Mouse (Mus musculus): ENCODE data around the gene Ovol2. TPM values are rescaled to one million over a fixed set of nuclear protein-coding genes. Genes with fewer than 3 reads are reported as not detected.
"Not testable (repeated sequence)": the region's sequence is repeated elsewhere in the genome, so short reads cannot be mapped to it uniquely, and the experiment has no call there.

Gene Ovol2
- polyA plus RNA-seq, 1 experiment from 2014 or later, result 1.8 TPM

- Histone ChIP-seq H3K27me3 (peaks cover 4% of the 10 kb centered on the region), H3K4me1 (replicated peaks) (no peaks in the 10 kb centered on the region), H3K36me3 (no peaks in the 10 kb centered on the region), H3K27ac (no peak overlapping the region), H3K4me2 (no peak overlapping the region), H3K4me3 (replicated peaks) (no peak overlapping the region), H3K9me3 (no peaks in the 10 kb centered on the region), H3K9ac (replicated peaks) (no peak overlapping the region)
- ATAC-seq (ENCODE audit: insufficient number of reproducible peaks, insufficient read depth, low FRiP score, low TSS enrichment, low read depth), result no peak
- WGBS, result 62% methylated on average over 3 of the region's 3 CpGs
Observed at GRCm38 (mm10) chr2:144348525-144348924, 16.6 kb upstream of the Ovol2 start.

GRCm38 (mm10) chr2:144343158-144343557 lies 11.2 kb upstream of the Ovol2 start:
- 78% methylated on average over 4 of the region's 4 CpGs for WGBS
- no peaks in the 10 kb centered on the region for H3K36me3 ChIP-seq
- H3K4me3 ChIP-seq (replicated peaks), result no peak overlapping the region
- H3K9me3 ChIP-seq, result no peaks in the 10 kb centered on the region
- no peak for ATAC-seq (ENCODE audit: insufficient number of reproducible peaks, insufficient read depth, low FRiP score, low TSS enrichment, low read depth)
- no peak overlapping the region for H3K27ac ChIP-seq
- H3K4me1 ChIP-seq (replicated peaks), result no peaks in the 10 kb centered on the region
- no peak overlapping the region for H3K4me2 ChIP-seq
- H3K9ac ChIP-seq (replicated peaks), result no peak overlapping the region
- peaks cover 4% of the 10 kb centered on the region for H3K27me3 ChIP-seq

- not testable (repeated sequence) for H3K36me3 ChIP-seq; H3K4me3 ChIP-seq (replicated peaks); H3K9me3 ChIP-seq; H3K4me2 ChIP-seq; H3K4me1 ChIP-seq (replicated peaks); H3K9ac ChIP-seq (replicated peaks); ATAC-seq (ENCODE audit: insufficient number of reproducible peaks, insufficient read depth, low FRiP score, low TSS enrichment, low read depth); H3K27ac ChIP-seq
- H3K27me3 ChIP-seq, result peaks cover 33% of the 10 kb centered on the region
- 83% methylated on average over 6 of the region's 6 CpGs for WGBS
Observed at GRCm38 (mm10) chr2:144338149-144338548, 6.2 kb upstream of the Ovol2 start.

GRCm38 (mm10) chr2:144337701-144338100 lies 5.8 kb upstream of the Ovol2 start:
- no peaks in the 10 kb centered on the region for H3K36me3 ChIP-seq
- H3K9me3 ChIP-seq, result no peaks in the 10 kb centered on the region
- H3K4me1 ChIP-seq (replicated peaks), result peaks cover 5% of the 10 kb centered on the region; the same call in 1 of the 2 replicates
- H3K4me3 ChIP-seq (replicated peaks), result no peak overlapping the region
- H3K27me3 ChIP-seq, result peaks cover 37% of the 10 kb centered on the region
- WGBS, result 76% methylated on average over 8 of the region's 8 CpGs
- H3K4me2 ChIP-seq, result no peak overlapping the region
- H3K9ac ChIP-seq (replicated peaks), result no peak overlapping the region
- no peak for ATAC-seq (ENCODE audit: insufficient number of reproducible peaks, insufficient read depth, low FRiP score, low TSS enrichment, low read depth)
- H3K27ac ChIP-seq, result no peak overlapping the region

GRCm38 (mm10) chr2:144337230-144337629 lies 5.3 kb upstream of the Ovol2 start:
- Histone ChIP-seq H3K4me1 (replicated peaks) (peaks cover 7% of the 10 kb centered on the region; the same call in 1 of the 2 replicates), H3K4me3 (replicated peaks) (no peak overlapping the region), H3K9ac (replicated peaks) (no peak overlapping the region), H3K27me3 (peaks cover 42% of the 10 kb centered on the region), H3K36me3 (no peaks in the 10 kb centered on the region), H3K4me2 (no peak overlapping the region), H3K27ac (no peak overlapping the region), H3K9me3 (no peaks in the 10 kb centered on the region)
- ATAC-seq (ENCODE audit: insufficient number of reproducible peaks, insufficient read depth, low FRiP score, low TSS enrichment, low read depth), result no peak
- 65% methylated on average over 3 of the region's 3 CpGs for WGBS

GRCm38 (mm10) chr2:144333138-144333842 lies 1.3 kb upstream of the Ovol2 start:
- peak overlapping the region; percentile 92 for H3K4me2 ChIP-seq
- H3K4me3 ChIP-seq (replicated peaks), result peak overlapping the region; percentile 30
- H3K4me1 ChIP-seq (replicated peaks), result peaks cover 37% of the 10 kb centered on the region
- H3K27ac ChIP-seq, result no peak overlapping the region
- peak overlapping the region; percentile 37; the same call in 1 of the 2 replicates for H3K9ac ChIP-seq (replicated peaks)
- WGBS, result 7% methylated on average over 28 of the region's 28 CpGs
- no peaks in the 10 kb centered on the region for H3K36me3 ChIP-seq
- ATAC-seq (ENCODE audit: insufficient number of reproducible peaks, insufficient read depth, low FRiP score, low TSS enrichment, low read depth), result no peak
- peaks cover 81% of the 10 kb centered on the region for H3K27me3 ChIP-seq
- no peaks in the 10 kb centered on the region for H3K9me3 ChIP-seq

GRCm38 (mm10) chr2:144332486-144332885 lies 540 bp upstream of the Ovol2 start:
- WGBS, result 6% methylated on average over 9 of the region's 9 CpGs
- Histone ChIP-seq H3K27me3 (peaks cover 88% of the 10 kb centered on the region), H3K4me1 (replicated peaks) (peaks cover 37% of the 10 kb centered on the region), H3K4me3 (replicated peaks) (peak overlapping the region; percentile 51), H3K27ac (no peak overlapping the region), H3K9ac (replicated peaks) (no peak overlapping the region), H3K36me3 (no peaks in the 10 kb centered on the region), H3K4me2 (peak overlapping the region; percentile 92), H3K9me3 (no peaks in the 10 kb centered on the region)
- no peak for ATAC-seq (ENCODE audit: insufficient number of reproducible peaks, insufficient read depth, low FRiP score, low TSS enrichment, low read depth)

- peak; percentile 38 for ATAC-seq (ENCODE audit: insufficient number of reproducible peaks, insufficient read depth, low FRiP score, low TSS enrichment, low read depth)
- H3K9ac ChIP-seq (replicated peaks), result peak overlapping the region; percentile 35
- H3K4me3 ChIP-seq (replicated peaks), result peak overlapping the region; percentile 51
- H3K27ac ChIP-seq, result no peak overlapping the region
- H3K27me3 ChIP-seq, result peaks cover 84% of the 10 kb centered on the region
- H3K4me1 ChIP-seq (replicated peaks), result peaks cover 37% of the 10 kb centered on the region
- peak overlapping the region; percentile 92 for H3K4me2 ChIP-seq
- no peaks in the 10 kb centered on the region for H3K9me3 ChIP-seq
- H3K36me3 ChIP-seq, result no peaks in the 10 kb centered on the region
- WGBS, result 0% methylated on average over 50 of the region's 50 CpGs
Observed at GRCm38 (mm10) chr2:144330960-144331371, 980 bp downstream of the Ovol2 start.

GRCm38 (mm10) chr2:144330352-144330959 lies 1.5 kb downstream of the Ovol2 start:
- Histone ChIP-seq H3K27me3 (peaks cover 80% of the 10 kb centered on the region), H3K9ac (replicated peaks) (peak overlapping the region; percentile 35), H3K36me3 (no peaks in the 10 kb centered on the region), H3K4me3 (replicated peaks) (peak overlapping the region; percentile 51), H3K4me2 (peak overlapping the region; percentile 92), H3K9me3 (no peaks in the 10 kb centered on the region), H3K4me1 (replicated peaks) (peaks cover 37% of the 10 kb centered on the region), H3K27ac (no peak overlapping the region)
- 1% methylated on average over 33 of the region's 41 CpGs for WGBS
- 0 out of 2 replicates have a peak, but pooled peaks have one; percentile 42 for ATAC-seq (ENCODE audit: insufficient number of reproducible peaks, insufficient read depth, low FRiP score, low TSS enrichment, low read depth)

GRCm38 (mm10) chr2:144329937-144330336 lies 2.0 kb downstream of the Ovol2 start:
- Histone ChIP-seq H3K4me1 (replicated peaks) (peaks cover 37% of the 10 kb centered on the region), H3K36me3 (no peaks in the 10 kb centered on the region), H3K9ac (replicated peaks) (no peak overlapping the region), H3K4me3 (replicated peaks) (peak overlapping the region; percentile 51), H3K27ac (no peak overlapping the region), H3K27me3 (peaks cover 75% of the 10 kb centered on the region), H3K9me3 (no peaks in the 10 kb centered on the region), H3K4me2 (peak overlapping the region; percentile 92)
- ATAC-seq (ENCODE audit: insufficient number of reproducible peaks, insufficient read depth, low FRiP score, low TSS enrichment, low read depth), result no peak
- under 1% methylated on average over 10 of the region's 10 CpGs for WGBS

GRCm38 (mm10) chr2:144329451-144329850 lies 2.5 kb downstream of the Ovol2 start:
- Histone ChIP-seq H3K4me3 (replicated peaks) (peak overlapping the region; percentile 51; the same call in 1 of the 2 replicates), H3K9ac (replicated peaks) (no peak overlapping the region), H3K27me3 (peaks cover 70% of the 10 kb centered on the region), H3K4me2 (peak overlapping the region; percentile 92), H3K9me3 (no peaks in the 10 kb centered on the region), H3K27ac (no peak overlapping the region), H3K4me1 (replicated peaks) (peaks cover 37% of the 10 kb centered on the region), H3K36me3 (no peaks in the 10 kb centered on the region)
- no peak for ATAC-seq (ENCODE audit: insufficient number of reproducible peaks, insufficient read depth, low FRiP score, low TSS enrichment, low read depth)
- WGBS, result 5% methylated on average over 10 of the region's 10 CpGs
